Mouse (Mus musculus) left cerebral cortex, postnatal 4 days (tissue): ENCODE results near the gene Gcg. TPM values are rescaled to one million over a fixed set of nuclear protein-coding genes. Genes with fewer than 3 reads are reported as not detected.

Experiments used
- DNase-seq: peaks from one replicate; pipeline ENCODE4 v3.0.0-alpha.2; 2022
- intact Hi-C: fragments of 180-260 bp; cut with DNase I; formaldehyde crosslinking; loops from one replicate; pipeline ENCODE4 v1.15.1; 2025
- total RNA-seq, 2 experiments: library from RNA; stranded (reverse); gene quantifications; 2 replicates each; pipeline ENCODE4 v1.2.3; 2021

Gcg gene
- total RNA-seq: 1 to 10 TPM in 1 of 2 experiments, under 1 TPM in 1; 0.84 to 1.1 TPM

- intact Hi-C loops: no loop called here
- no peak for DNase-seq
These were observed at the start of gene Gcg for GRCm38 (mm10) chr2:62483550-62483949. Gene Gcg, minus strand, starts transcription at chr2:62483650.

- no peak for DNase-seq
- intact Hi-C loops: no loop called here
These were observed 47.6 kb upstream of the Gcg start for GRCm38 (mm10) chr2:62531065-62531464.

DNA sequence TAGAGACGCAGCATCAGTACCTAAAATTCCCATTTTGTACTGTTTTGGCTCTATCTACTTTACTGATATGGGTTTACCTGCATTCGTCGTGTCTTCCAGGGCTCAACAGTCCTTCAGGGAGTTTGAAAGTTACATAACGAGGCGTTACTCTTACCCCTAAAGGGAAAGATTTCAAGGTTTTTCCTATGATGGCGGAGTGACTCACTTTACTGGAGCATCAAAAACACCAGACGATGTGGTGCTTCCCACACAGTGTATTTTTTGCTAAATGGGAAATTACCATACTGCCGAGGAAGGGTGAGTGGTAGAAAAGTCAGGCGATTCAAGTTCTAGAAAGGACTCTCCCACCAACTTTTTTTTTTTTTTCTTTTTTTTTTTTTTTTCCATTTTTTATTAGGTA lies 42.9 kb upstream of the Gcg start:
- intact Hi-C loops: no loop called here
- DNase-seq: no peak

DNA sequence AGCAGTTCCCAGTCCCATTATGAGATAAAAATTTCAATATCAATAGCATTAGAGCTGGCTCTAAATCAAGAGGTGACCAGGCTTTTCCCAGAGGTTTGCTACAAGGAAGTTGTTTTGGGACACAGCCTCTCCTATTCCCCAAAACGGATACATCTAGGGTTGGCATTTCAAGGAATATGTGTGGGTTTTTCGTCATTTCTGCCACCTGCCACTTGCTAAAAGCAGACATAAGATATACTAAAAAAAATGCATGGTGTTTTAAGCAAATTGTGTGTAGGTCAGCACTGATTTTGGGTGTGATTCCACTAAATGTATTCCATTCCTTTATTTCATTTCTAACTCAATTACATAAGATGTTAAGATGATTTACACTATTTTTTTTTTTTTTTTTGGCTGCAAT lies 34.3 kb upstream of the Gcg start:
- intact Hi-C loops: no loop called here
- DNase-seq: no peak

GRCm38 (mm10) chr2:62514477-62514876 lies 31.0 kb upstream of the Gcg start:
- intact Hi-C loops: no loop called here
- no peak for DNase-seq

DNA sequence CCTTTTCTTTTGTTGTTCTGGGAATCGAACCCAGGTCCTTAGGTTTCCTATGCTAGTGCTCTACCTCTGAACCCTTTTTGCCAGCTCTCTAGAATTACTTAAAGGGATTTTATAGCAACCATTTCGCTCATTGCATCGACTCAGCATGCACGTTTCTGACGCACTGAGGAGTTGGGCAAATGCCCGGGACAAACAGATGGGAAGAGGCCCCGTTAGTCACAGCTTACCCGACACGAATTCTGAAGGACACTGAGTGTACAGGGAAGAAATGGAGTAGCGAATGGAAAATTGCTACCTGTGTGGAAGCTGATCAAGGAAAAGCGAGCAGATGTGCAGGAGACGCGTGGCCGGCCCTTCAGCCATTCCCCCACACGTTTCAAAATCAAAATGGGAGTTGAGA lies 30.0 kb upstream of the Gcg start:
- intact Hi-C loops: no loop called here
- peak; percentile 79 for DNase-seq

DNA sequence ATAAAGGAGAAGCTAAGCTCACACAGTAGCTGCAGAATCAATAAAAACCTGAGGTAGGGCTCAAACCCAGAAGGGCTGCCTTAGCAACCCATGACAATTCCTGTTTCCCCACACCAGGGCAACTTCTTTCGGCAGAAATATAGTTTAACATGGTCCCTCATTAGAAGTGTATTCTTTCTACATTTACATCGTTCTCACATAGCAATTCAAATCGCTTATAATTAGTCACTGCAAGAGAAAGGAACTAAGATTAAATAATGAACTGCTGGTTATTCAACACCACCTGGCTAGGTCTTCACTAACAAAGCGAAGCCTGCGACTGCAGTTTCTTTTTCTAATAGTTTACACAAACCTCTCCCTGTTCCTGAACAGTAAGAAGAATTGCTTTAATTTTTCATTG lies 23.7 kb upstream of the Gcg start:
- intact Hi-C loops: no loop called here
- no peak for DNase-seq

GRCm38 (mm10) chr2:62506441-62506840 lies 23.0 kb upstream of the Gcg start:
- intact Hi-C loops: no loop called here
- DNase-seq: no peak

- DNase-seq: no peak
- intact Hi-C loops: no loop called here
These were observed 20.9 kb upstream of the Gcg start for GRCm38 (mm10) chr2:62504269-62504796.

GRCm38 (mm10) chr2:62503326-62503725 lies 19.9 kb upstream of the Gcg start:
- DNase-seq: no peak
- intact Hi-C loops: no loop called here

GRCm38 (mm10) chr2:62502516-62502915 lies 19.1 kb upstream of the Gcg start:
- intact Hi-C loops: no loop called here
- no peak for DNase-seq

- intact Hi-C loops: no loop called here
- DNase-seq: no peak
These were observed 15.4 kb upstream of the Gcg start for GRCm38 (mm10) chr2:62498821-62499220.

DNA sequence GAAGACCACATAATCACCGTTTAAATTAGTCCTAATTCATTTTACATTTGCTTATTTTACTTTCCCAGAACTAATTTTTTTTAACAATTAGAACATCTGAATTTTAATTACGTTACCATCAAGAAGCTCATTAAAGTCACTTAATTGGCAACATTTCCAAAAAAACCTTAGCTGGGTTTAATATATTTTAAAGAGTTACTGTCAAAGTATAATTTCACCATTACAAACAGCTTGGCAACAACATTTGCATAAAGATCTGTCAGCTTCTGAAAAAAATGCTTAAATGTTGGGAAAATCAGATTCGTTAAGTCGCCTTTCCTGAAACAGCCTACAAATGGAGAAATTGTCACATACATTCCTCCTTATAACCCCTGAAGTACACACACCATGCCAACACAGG lies 14.6 kb upstream of the Gcg start:
- DNase-seq: no peak
- intact Hi-C loops: no loop called here

DNA sequence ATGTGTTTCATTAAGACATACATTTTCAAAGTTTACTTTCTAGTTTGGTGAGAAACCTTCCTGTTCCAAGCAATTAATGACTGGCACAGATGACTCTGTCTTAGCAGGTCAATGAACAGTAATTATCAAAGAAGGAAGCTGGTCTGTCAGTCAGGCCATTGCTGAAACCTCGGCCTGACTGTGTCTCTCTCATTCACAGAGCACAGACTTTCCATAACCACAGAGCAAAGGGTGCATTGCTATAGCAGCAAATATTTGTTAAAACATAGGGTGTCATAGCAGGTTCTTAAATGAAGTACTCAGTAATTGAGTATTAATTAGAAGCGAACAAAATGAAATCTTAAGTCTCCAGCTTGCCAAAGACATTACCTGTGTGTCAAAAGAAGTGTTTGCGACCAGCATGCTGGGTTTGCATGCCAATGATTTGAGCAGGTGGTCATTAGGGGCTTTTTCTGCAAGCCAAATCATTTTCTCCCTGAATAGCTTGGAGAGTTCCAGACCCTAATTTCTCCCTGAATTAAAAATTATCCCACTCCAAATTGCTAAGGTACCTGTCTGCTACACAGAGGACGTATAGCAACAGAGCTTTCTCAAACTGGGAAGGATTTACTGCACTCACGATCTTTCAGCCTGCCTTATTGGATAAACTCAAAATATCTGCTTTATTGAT lies 14.0 kb upstream of the Gcg start:
- intact Hi-C loops: no loop called here
- no peak for DNase-seq

GRCm38 (mm10) chr2:62495407-62495806 lies 12.0 kb upstream of the Gcg start:
- DNase-seq: no peak
- intact Hi-C loops: no loop called here

DNA sequence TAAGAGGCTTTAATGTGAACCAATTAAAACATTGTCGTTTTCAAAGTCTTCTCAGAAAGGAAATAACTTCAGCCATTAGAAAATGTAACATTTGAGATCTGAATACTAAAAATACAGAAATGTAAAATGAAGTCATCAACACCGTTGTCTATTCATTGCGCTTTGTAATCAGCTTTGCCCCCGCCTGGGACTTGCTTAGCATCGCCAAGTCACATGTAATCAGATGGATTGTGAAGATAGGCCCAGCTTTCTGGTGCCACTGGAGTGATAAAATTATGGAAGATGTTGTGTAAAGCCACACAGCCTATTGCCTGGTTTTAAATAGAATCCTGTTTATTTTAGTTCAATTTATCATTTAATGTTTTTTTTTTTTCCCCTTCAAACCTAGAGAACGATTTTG lies 6.4 kb upstream of the Gcg start:
- DNase-seq: no peak
- intact Hi-C loops: no loop called here

- intact Hi-C loops: no loop called here
- DNase-seq: peak; percentile 15
These were observed 1.5 kb upstream of the Gcg start for GRCm38 (mm10) chr2:62484906-62485305.

- no peak for DNase-seq
- intact Hi-C loops: no loop called here
These were observed 2.9 kb downstream of the Gcg start for GRCm38 (mm10) chr2:62480285-62481198.

DNA sequence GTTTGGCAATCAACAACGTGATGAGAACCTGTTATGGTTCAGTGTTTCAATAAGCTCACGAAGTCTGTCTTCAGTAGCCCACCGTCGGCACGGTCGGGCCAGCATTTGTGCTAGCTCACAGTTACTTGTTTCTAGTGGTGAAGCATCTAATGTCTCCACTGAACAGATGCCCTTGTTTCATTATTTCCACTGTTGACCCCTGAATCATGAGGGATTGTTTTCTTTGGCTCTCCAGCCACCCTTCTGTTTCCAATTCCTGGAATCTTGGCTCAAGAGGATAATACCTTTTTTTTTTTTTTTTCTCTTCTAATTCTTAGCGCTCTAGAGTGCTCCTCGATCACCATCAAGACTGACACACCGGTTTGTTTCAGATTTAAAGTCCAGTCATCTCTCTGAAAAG lies 13.9 kb downstream of the Gcg start:
- intact Hi-C loops: no loop called here
- no peak for DNase-seq

- no peak for DNase-seq
- intact Hi-C loops: loop anchor here (5.0 kb wide), 1 partner anchor 811 kb away; no protein-coding TSS in a partner anchor
These were observed 20.2 kb downstream of the Gcg start for GRCm38 (mm10) chr2:62463287-62463686.

DNA sequence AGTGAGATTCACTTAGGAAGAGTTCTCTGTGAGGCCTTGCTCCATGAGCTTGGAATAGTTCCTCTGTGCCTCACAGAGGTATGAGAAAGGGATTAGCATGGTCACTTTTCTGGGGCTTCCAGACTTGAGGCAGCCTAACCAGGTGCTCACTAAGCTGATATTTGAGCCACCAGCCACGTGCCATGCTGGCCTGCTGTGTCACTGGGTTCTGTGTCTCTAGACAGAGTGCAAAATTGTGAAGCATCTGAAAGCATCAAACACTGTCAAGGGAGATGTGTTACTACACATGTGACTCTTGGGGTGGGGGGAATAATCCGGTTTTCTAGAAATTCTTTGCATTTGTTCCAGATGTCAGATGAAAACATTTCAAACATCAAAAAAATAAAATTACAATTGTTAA lies 21.3 kb downstream of the Gcg start:
- intact Hi-C loops: loop anchor here (5.0 kb wide), 1 partner anchor 810 kb away; no protein-coding TSS in a partner anchor
- DNase-seq: no peak
